Mouse (Mus musculus) CH12F3 (cell line): ENCODE data around the gene Glcci1.

ENCODE experiments used
- in situ Hi-C: fragments of 300-500 bp; cut with MboI; formaldehyde crosslinking; loops from 2 replicates; pipeline ENCODE4 v1.14.3; 2020; ENCODE audit warnings: low sequenced_read_pairs

Gene Glcci1

DNA sequence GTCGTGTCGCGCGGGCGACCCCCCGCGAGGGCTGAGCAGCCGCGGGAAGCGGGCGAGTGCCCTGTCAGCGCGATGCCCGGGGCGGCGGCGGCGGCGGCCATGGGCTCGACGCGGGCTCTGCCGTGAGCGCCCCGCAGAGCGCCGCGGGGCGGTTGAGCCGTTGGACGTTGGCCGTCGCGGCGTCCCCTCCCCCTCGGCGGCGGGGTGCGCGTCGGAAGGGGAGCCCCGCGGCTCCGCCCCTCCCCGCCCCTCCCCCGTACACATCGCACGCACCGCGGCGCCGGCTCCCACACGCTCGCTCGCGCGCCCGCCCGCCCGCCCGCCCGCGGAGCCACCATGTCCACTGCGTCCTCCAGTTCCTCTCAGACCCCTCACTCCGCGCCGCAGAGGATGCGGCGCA, at the start of gene Glcci1:
TSS of gene Glcci1 (plus strand) at position 50 of the 400 bp plus-strand sequence.
- in situ Hi-C loops = loop anchor here (10.0 kb wide), 1 partner anchor 225 kb away; no protein-coding TSS in a partner anchor

DNA sequence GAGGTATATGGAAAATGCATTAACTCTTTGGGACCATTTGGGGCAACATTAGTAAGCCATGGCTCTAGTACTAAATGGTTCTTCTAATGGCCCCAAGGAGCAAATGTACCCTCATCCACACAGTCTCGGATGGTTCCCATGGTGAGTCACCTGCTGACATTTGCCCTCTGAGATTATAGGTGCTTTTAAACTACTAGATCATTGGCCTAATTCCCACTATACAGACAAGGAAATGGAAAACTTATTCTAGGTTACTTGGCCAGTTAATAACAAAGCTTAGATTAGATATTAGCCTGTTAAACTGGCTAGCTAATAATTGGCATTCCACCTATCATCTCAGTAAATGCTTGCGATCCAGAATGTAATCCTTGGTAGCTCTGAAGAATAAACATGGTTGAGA, 47.0 kb upstream of the Glcci1 start:
- in situ Hi-C loops = no loop called here

DNA sequence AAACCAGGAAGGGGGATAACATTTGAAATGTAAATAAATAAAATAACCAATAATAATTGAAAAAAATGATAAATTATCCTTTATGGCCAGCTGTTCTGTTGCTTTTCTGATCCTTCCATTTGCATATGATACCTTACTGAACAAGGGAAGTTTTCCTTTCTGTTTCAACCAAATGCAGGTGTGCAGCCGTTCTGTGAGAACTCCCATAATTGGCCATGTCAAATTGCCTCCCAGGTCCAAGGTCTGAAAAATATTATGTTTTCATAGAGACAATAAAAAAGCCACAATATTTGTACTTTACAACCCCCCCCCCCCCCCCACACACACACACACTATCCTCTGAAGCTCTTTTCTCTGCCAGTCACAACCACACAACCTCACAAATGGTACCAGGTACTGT, 44.0 kb upstream of the Glcci1 start:
- in situ Hi-C loops = no loop called here

DNA sequence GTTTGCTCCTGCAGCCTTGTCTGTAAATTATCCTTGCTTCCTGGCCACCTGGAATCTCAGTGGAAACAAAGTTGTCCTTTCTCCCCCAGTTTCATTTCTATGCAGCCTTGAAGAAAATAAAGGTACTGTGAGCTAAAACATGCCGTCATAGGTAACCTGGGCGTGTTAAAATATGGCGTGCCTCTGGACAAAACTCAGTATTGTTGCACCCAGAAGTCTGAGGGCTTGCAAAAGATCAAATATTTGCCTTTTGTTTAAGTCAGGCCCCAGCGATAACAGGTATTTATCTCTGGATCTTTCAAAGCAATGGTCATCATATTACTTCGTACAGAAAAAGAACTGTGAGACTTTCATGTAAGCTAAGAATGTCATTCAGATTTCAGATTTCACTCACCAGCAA, 43.4 kb upstream of the Glcci1 start:
- in situ Hi-C loops = no loop called here

DNA sequence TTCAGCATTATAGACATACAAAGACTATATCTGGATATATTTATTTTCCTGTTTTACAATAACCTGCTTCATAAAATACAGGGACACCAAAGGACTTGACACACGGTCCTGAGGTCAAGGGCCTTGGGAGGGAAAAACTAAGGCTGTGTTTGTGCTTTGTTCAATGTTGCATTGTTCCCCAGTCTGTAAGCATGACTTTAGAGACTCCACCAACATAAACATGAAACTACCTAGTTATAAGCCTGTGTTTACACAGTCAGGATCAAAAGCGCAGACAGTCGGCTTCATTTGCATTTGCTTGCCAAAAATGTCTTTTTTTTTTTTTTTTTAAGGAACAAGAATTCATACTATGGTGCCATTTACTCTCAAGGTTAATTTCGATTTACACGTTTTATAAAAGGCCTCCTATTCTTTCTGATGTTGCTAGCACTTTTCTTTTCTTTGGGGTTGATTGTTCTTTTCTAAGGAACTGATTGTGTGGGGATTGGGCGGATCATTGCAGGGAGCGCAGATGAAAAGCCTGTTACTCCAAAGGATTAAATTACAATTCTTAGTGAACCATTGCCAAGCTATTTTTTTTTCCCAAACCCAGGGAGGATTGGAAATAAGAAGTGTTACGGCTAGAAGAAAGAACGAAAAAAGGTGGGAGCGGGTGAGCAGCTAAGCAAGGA, 41.6 kb upstream of the Glcci1 start:
- in situ Hi-C loops = no loop called here

DNA sequence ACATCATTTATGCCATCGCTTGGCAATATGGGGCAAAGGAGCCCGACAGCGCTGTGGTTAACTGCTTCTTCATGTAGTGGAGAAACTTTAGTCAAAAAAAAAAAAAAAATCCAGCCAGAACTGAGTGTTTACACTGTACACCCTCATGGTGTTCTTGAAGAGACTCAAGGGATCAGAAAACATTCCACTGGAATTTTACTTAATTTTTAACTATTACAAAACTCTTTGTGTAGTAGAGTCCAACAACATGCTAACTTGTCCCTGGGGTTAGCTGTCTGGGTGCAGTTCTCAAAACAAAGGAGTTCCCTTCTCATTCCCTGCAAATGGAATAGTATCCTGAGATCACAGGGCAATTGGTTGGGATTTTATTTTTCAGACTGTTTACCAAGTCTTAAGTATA, 39.5 kb upstream of the Glcci1 start:
- in situ Hi-C loops = no loop called here

DNA sequence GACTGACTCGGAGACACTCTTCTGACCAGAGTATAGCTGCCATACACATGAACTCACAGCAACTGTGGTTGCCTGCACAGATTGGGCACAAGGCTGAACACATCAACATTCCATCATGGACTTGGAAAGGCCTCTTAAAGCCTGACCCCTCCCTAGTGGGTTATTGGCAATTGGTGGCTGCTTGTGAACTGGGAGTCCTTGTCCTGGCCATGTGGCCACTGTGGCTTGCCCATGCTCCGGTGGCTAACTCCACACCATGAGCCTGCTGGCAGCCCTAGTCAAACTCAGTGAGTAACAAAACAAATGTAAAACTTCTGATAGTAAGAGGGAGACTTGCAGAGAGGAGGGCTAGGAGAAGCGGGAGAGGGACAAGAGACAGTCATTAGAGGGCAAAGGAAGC, 37.3 kb upstream of the Glcci1 start:
- in situ Hi-C loops = no loop called here

DNA sequence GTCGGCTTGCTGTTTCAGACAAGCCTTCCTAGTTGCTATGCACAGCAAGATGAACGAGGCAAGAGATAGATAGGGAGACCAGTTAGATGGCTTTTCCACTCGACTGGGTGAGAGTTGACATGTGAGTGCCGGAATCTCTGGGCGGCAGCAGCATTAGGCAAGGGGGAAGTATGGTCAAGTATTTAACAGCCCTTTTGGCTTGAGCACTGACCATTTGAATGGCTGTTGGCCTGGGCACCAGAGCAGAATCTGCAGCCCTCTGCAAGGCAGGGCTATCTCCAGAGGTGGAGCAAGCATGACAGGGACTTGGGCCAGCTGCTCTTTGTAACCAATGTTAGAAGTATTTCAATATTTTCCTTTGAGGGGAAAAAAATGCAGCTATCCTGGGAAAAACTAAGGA, 36.5 kb upstream of the Glcci1 start:
- in situ Hi-C loops = no loop called here

DNA sequence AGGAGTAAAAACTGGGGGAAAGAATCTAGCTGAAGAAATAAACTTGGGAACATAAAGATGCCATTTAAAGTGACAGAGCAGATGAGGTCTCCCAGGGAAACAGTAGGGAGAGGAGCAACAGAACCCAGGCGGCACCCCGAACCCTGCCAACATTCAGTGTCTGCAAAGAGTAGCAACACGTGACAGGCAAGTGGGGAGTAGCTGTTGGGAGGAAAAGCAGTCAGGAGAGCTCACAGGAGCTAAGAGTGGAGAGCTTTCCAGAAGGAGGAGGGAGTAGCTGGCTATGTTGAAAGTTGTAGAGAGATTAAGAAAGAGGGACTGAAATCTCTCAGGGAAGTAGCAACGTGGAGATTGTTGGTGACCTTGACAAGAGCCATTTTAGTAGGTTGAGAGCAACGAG, 35.9 kb upstream of the Glcci1 start:
- in situ Hi-C loops = no loop called here

DNA sequence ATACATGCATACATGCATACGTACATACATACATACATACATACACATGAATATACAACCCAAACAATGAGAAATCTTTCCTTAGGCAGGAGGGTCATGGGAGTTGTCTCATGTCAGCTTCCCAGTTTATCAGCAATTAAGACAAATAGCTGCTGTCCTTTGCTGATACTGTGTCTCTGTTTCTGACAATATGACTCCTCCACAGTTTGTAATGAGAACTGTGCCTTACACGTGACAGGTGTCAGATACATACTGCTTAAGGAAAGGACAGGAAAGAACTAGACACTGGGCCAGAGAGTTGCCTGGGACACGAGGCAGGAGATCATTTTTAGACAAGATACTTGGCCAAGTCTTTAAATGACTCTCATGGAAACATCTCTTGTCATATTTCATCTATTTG, 35.1 kb upstream of the Glcci1 start:
- in situ Hi-C loops = no loop called here

DNA sequence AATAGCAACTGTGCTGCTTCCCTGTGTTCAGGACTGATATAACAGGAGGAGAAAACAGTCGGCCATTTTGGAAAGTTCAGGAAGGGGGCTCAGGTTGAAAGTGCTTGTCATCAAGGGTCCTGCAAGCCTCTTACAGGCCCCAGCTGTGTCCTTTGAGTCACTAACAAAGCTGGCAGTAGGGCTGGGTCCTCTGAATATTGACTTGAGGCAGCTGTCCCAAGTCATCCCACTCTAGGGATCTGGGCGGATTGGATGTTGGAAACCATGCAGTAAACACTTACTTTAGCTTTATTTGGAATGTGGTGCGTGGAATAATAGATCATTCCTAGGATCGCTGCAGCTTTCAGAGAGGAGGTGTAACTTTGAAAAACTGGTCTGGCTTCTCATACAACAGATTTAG, 34.6 kb upstream of the Glcci1 start:
- in situ Hi-C loops = no loop called here

DNA sequence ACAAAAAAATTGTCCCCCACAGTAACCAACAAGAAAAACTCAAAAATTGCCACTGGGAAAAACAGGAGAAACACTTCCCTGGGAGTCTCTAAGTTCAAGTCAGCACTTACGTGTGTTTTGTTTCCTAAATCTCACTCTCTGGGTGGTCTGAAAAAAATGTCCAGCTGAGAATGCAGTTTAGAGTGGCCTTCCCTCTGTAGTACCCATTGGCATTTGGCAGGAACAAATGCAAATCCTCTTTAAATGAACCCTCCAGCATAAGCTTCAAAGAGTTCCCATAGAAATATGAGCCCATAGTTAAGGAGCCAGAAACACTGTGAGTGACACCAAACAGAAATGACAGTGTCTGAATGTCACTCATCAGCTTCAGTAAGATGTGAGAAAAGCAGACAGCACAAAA, 30.2 kb upstream of the Glcci1 start:
- in situ Hi-C loops = no loop called here

DNA sequence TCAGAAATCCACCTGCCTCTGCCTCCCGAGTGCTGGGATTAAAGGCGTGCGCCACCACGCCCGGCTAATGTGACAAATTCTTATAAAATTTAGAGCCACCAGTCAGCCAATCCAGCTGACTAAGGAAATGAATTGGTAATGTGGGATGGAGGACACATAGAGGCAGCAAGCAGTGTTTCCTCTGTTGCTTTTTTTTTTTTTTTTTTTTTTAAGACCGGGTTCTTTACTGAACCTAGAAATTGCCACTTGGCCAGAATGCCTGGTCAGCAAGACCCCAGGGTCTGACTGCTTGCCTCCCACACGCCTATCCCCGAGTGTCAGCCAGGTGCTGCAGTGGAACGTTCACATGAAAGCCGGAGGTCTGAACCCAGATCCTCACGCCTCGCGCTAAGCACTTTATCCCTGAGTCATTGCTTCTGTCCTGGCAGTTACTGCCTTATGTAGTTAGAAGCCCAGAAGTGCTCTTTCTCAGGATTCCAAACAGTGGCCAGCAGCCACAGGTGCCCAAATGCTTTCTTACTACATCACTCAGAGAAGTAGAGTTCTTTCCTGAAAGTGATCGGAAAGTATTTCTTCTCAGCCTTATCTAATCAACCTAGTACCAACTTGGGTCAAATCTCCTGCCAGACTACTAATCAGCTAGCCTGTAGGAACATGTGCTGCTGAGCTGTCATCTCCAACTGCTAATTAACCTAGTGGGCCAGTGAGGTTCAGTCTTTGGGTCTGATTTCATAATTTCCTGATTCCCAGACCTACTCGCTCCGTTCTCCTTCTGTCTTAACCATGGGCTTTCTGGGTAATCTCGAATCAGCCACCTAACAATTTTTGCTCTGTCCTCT, 24.7 kb upstream of the Glcci1 start:
- in situ Hi-C loops = no loop called here

DNA sequence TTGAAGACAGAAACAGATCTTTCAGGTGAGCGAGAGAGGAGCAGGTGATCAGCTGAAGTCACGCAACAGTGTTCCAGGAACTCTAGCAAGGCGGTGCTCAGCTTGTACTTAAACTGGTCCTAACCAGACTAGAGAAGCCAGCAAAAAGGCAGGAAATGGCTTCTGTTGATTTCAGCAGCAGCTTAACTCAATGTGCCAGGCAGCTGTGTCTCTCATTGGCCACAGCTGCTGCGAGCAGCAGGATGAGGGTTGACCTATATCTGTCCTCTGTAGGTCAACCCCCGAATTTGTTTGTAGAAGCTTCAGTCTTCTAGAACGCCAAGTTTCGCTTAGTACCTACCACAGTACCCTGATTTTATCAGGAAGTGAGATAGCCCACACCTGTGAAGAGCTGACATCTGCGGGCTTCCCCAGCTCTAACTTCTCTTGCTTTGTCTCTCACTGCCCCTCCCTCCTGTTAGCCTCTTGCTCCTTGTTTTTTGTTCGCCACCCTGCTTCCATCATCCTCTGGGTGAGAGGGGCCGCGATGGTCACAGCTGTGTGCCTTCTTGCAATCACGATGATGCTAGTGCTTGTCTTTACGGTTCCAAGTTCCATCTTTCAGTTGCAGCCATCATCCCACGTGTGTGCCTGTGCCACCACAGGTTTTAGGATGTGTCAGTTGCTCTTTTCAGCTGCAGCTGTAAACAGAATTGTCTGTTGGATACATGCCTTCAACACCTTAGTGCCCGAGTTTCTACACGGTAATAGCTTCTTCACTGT, 23.8 kb upstream of the Glcci1 start:
- in situ Hi-C loops = no loop called here

DNA sequence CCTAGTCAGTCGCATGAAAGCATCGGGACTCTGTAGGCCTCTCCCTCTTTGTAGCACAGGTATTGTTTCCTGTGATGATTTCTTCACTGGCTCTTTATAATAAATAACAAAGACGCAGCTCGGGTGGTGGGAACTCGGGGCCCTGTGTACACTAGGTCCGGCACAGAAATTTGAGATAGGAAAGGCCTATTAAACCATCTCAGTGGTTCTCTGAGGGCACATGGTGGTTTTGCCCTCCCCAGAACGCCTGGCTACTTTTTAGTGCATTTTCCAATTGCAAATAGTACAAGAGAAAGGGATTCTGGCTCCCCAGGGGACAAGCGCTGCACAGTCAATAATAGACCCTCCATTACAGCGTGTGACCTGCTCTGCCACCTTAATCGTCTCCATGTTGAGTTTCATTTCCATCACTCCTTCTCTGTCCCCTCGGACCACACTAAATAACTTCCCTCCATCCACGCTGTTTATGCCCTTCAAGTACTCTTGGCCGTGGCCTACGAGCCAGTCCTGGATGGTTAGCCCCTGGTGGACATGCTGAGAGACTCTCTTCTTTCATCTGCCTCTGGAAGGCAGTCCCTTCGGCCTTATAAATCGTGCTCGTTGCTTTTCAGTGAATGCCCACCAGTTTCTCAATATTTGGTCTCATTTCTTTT, 22.9 kb upstream of the Glcci1 start:
- in situ Hi-C loops = no loop called here

DNA sequence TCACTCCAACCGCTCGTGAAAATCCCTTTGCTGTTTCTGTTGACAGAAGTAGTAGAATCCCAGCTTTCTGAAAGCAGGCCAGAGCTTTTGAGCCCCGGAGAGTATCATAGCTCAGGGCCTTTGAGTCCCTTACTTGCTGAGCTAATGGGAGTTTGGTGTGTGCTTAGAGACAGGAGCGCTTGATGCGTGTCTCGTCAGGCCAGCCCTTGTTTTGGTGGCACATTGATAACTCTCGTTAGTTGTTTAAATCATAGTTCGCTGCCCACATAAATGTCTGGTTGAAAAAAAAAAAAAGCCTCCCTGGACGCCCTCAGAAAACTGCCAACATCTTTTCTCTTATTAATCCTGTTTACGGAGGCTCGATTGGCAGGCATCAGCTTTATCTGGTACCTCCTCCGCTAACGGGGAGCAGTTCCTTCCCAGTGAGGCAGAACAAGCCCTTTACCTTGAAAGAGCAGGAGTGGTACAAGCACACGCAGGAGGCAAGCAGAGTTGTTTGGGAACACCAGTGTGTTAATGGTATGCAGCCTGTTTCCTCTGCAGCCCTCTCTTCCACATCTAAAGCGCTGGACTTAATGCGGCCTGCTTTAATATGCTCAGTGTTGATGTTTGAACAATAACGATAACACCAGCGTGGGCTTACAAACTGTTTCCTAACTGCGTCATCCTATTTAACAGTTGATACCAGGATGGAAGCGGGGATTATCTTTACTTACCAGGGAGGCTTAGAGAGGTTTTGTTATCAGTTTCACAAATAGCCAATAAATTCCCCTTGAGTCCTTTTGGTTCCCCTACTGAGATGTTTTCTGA, 22.2 kb upstream of the Glcci1 start:
- in situ Hi-C loops = no loop called here

DNA sequence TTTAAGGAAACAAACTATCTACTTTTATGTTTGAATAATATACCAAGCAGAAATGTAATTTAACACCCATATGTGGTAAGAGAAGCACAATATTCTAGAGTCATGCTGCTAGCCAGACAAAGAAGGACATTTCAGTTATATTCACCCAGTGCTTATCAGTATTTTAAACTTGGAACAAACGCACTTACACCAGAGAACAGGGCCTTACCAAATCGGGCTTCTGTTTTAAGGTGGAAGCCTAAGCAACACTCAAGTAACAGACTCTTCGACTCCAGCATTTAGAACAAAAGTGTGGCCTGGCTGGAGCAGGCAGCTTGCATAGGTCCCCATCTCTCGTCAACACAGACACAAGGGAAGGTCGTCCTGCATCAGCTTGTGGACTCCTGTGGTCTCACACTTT, 21.2 kb upstream of the Glcci1 start:
- in situ Hi-C loops = no loop called here

DNA sequence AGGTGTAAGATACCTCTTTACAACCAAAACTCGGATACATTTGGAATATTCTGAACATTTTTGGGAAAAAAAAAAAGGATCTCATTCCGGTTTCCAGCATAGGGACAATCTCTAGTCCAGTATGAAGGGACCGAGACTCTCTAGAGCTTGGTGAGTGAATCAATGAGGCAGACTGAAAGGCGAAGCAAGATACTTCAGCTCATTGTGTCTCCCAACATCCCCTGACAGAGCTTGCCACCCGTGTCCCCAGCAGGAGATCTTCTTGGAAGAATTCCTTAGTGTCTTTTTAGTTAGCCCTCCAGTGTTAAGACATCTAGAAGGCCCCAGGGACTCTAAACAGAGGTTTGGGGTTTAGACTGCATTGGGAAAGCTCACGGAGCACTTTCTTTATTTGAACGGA, 20.1 kb upstream of the Glcci1 start:
- in situ Hi-C loops = no loop called here

DNA sequence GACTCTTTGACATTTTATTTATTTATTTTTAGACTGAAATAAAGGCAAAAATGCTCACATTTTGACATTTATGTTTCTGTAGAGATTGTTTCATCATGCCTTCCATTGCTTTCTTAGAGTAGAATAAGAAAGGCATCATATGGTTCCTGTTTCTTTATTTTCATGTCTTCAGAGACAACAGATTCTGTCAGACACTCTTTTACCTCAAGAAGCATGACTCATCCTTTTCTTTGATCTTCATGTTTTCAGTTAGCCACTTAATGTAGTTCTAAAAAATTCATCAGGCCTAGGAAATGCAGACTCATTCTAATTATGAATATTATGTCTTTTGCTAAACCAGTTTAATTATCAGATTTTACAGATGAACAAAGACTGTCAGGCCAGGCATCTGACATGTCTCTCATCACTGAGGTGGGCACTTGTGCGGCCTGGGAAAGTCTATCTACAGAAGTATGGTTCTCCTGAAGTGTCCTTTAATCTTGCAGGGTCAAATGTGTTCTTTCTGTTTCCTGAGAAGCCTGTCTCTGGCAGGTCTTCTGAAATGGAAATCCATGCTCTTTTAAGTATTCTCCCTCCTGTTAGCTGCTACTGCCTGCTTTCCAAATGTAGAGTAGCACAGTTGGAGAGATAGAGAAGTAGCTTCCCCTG, 19.3 kb upstream of the Glcci1 start:
- in situ Hi-C loops = no loop called here

DNA sequence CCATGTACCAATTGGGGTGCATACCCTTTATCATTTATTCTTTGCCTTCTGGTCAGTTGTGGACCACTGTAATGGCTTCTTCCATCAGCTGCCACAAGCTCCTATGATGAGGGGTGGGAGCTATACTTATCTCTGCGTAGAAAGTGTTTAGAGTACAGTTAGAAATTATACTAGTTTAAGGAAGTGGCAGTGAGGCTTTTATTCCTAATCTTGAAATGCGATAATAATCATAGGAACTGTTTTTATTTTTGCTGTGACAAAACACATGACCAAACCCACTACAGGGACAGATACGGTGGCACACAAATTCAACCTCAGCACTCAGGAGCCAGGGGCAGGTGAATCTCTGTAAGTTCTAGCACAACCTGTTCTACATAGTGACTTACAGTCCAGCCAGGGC, 17.2 kb upstream of the Glcci1 start:
- in situ Hi-C loops = no loop called here
